Mouse (Mus musculus): ENCODE measurements around the gene Tmem178b. TPM values are rescaled to one million over a fixed set of nuclear protein-coding genes. Genes with fewer than 3 reads are reported as not detected.

Tmem178b gene
- polyA plus RNA-seq, 1 experiment from 2014 or later, result 0.13 TPM

- H3K4me1 ChIP-seq (ENCODE audit: insufficient read depth), result no peaks in the 10 kb centered on the region
- ATAC-seq (ENCODE audit: insufficient read depth), result no peak
- H3K9me3 ChIP-seq (ENCODE audit: low read depth, low read length), result no peaks in the 10 kb centered on the region
- no peak overlapping the region for H3K9ac ChIP-seq
- no peaks in the 10 kb centered on the region for H3K27me3 ChIP-seq (ENCODE audit: insufficient read depth, low read length)
- no peak overlapping the region for H3K27ac ChIP-seq (ENCODE audit: low read depth)
- DNase-seq, result no peak
- no peak overlapping the region for H3K4me2 ChIP-seq
- H3K4me3 ChIP-seq (ENCODE audit: low read depth, low read length), result no peak overlapping the region
- no peak for TF ChIP-seq CTCF (IDR thresholded peaks at IDR 0.05; ENCODE audit: low read depth)
- 83% methylated on average over 3 of the region's 3 CpGs for WGBS
- H3K36me3 ChIP-seq (ENCODE audit: insufficient read depth), result no peaks in the 10 kb centered on the region
Measured at GRCm38 (mm10) chr6:39896500-39896899, 23.4 kb downstream of the Tmem178b start.

- Histone ChIP-seq H3K4me1 (ENCODE audit: insufficient read depth) (no peaks in the 10 kb centered on the region), H3K4me2 (no peak overlapping the region), H3K9ac (no peak overlapping the region), H3K27me3 (ENCODE audit: insufficient read depth, low read length) (no peaks in the 10 kb centered on the region), H3K36me3 (ENCODE audit: insufficient read depth) (no peaks in the 10 kb centered on the region), H3K9me3 (ENCODE audit: low read depth, low read length) (no peaks in the 10 kb centered on the region), H3K4me3 (ENCODE audit: low read depth, low read length) (no peak overlapping the region), H3K27ac (ENCODE audit: low read depth) (no peak overlapping the region)
- 38% methylated on average over 4 of the region's 4 CpGs for WGBS
- ATAC-seq (ENCODE audit: insufficient read depth) (no peak), DNase-seq (peak; percentile 83)
- no peak for TF ChIP-seq CTCF (IDR thresholded peaks at IDR 0.05; ENCODE audit: low read depth)
Measured at GRCm38 (mm10) chr6:39899231-39899630, 26.2 kb downstream of the Tmem178b start.

- no peaks in the 10 kb centered on the region for H3K9me3 ChIP-seq (ENCODE audit: low read depth, low read length)
- H3K27me3 ChIP-seq (ENCODE audit: insufficient read depth, low read length), result no peaks in the 10 kb centered on the region
- no peaks in the 10 kb centered on the region for H3K4me1 ChIP-seq (ENCODE audit: insufficient read depth)
- H3K27ac ChIP-seq (ENCODE audit: low read depth), result no peak overlapping the region
- no peaks in the 10 kb centered on the region for H3K36me3 ChIP-seq (ENCODE audit: insufficient read depth)
- H3K4me2 ChIP-seq, result no peak overlapping the region
- no peak for TF ChIP-seq CTCF (IDR thresholded peaks at IDR 0.05; ENCODE audit: low read depth)
- WGBS, result 74% methylated on average over 6 of the region's 6 CpGs
- no peak overlapping the region for H3K4me3 ChIP-seq (ENCODE audit: low read depth, low read length)
- DNase-seq (no peak), ATAC-seq (ENCODE audit: insufficient read depth) (no peak)
- H3K9ac ChIP-seq, result no peak overlapping the region
Measured at GRCm38 (mm10) chr6:39903220-39903773, 30.2 kb downstream of the Tmem178b start.

- WGBS, result 71% methylated on average over 11 of the region's 11 CpGs
- H3K4me1 ChIP-seq (ENCODE audit: insufficient read depth), result no peaks in the 10 kb centered on the region
Measured at GRCm38 (mm10) chr6:39903845-39904244, 30.8 kb downstream of the Tmem178b start.

GRCm38 (mm10) chr6:39914956-39915355 lies 41.9 kb downstream of the Tmem178b start:
- WGBS, result 25% methylated on average over 8 of the region's 8 CpGs
- no peak for TF ChIP-seq CTCF (IDR thresholded peaks at IDR 0.05; ENCODE audit: low read depth)
- ATAC-seq (ENCODE audit: insufficient read depth) (no peak), DNase-seq (no peak)
- H3K4me2 ChIP-seq, result no peak overlapping the region
- no peak overlapping the region for H3K4me3 ChIP-seq (ENCODE audit: low read depth, low read length)
- H3K9ac ChIP-seq, result no peak overlapping the region
- no peaks in the 10 kb centered on the region for H3K9me3 ChIP-seq (ENCODE audit: low read depth, low read length)
- no peaks in the 10 kb centered on the region for H3K4me1 ChIP-seq (ENCODE audit: insufficient read depth)
- no peak overlapping the region for H3K27ac ChIP-seq (ENCODE audit: low read depth)
- no peaks in the 10 kb centered on the region for H3K27me3 ChIP-seq (ENCODE audit: insufficient read depth, low read length)
- no peaks in the 10 kb centered on the region for H3K36me3 ChIP-seq (ENCODE audit: insufficient read depth)

More at GRCm38 (mm10) chr6:39903845-39904244, 30.8 kb downstream of the Tmem178b start:
- no peak for TF ChIP-seq CTCF (IDR thresholded peaks at IDR 0.05; ENCODE audit: low read depth)
- no peaks in the 10 kb centered on the region for H3K27me3 ChIP-seq (ENCODE audit: insufficient read depth, low read length)
- no peaks in the 10 kb centered on the region for H3K36me3 ChIP-seq (ENCODE audit: insufficient read depth)
- DNase-seq (no peak), ATAC-seq (ENCODE audit: insufficient read depth) (no peak)
- H3K9me3 ChIP-seq (ENCODE audit: low read depth, low read length), result no peaks in the 10 kb centered on the region
- no peak overlapping the region for H3K9ac ChIP-seq
- no peak overlapping the region for H3K27ac ChIP-seq (ENCODE audit: low read depth)
- no peak overlapping the region for H3K4me3 ChIP-seq (ENCODE audit: low read depth, low read length)
- no peak overlapping the region for H3K4me2 ChIP-seq

- TF ChIP-seq CTCF (IDR thresholded peaks at IDR 0.05; ENCODE audit: low read depth), result no peak
- Histone ChIP-seq H3K27me3 (ENCODE audit: insufficient read depth, low read length) (no peaks in the 10 kb centered on the region), H3K4me2 (no peak overlapping the region), H3K4me1 (ENCODE audit: insufficient read depth) (no peaks in the 10 kb centered on the region), H3K9me3 (ENCODE audit: low read depth, low read length) (no peaks in the 10 kb centered on the region), H3K27ac (ENCODE audit: low read depth) (no peak overlapping the region), H3K9ac (no peak overlapping the region), H3K36me3 (ENCODE audit: insufficient read depth) (no peaks in the 10 kb centered on the region), H3K4me3 (ENCODE audit: low read depth, low read length) (no peak overlapping the region)
- no peak for DNase-seq
- WGBS, result 76% methylated on average over 2 of the region's 2 CpGs
- no peak for ATAC-seq (ENCODE audit: insufficient read depth)
Measured at GRCm38 (mm10) chr6:39915636-39916281, 42.7 kb downstream of the Tmem178b start.

- no peak overlapping the region for H3K27ac ChIP-seq (ENCODE audit: low read depth)
- no peak for TF ChIP-seq CTCF (IDR thresholded peaks at IDR 0.05; ENCODE audit: low read depth)
- no peaks in the 10 kb centered on the region for H3K9me3 ChIP-seq (ENCODE audit: low read depth, low read length)
- H3K4me1 ChIP-seq (ENCODE audit: insufficient read depth), result no peaks in the 10 kb centered on the region
- H3K4me3 ChIP-seq (ENCODE audit: low read depth, low read length), result no peak overlapping the region
- no peak for ATAC-seq (ENCODE audit: insufficient read depth)
- no peak for DNase-seq
- H3K27me3 ChIP-seq (ENCODE audit: insufficient read depth, low read length), result no peaks in the 10 kb centered on the region
- no peak overlapping the region for H3K9ac ChIP-seq
- no peak overlapping the region for H3K4me2 ChIP-seq
- 81% methylated on average over 4 of the region's 4 CpGs for WGBS
- H3K36me3 ChIP-seq (ENCODE audit: insufficient read depth), result no peaks in the 10 kb centered on the region
Measured at GRCm38 (mm10) chr6:39916514-39916913, 43.4 kb downstream of the Tmem178b start.

Data from lung, embryonic 14.5 days (tissue).